Mouse (Mus musculus) gastrocnemius, adult 8-10 months (tissue): Measurements from ENCODE around the gene Lyz2. TPM values are rescaled to one million over a fixed set of nuclear protein-coding genes. Genes with fewer than 3 reads are reported as not detected.
"Not testable (repeated sequence)": the region's sequence is repeated elsewhere in the genome, so short reads cannot be mapped to it uniquely, and the experiment has no call there.

ENCODE experiments used
- DNase-seq, 2 experiments: peaks; one replicate each; pipeline ENCODE4 v3.0.0; 2022; ENCODE audit warnings: low spot score in 2 of 2
- total RNA-seq, 4 experiments: library from RNA; stranded (reverse); gene quantifications; 2 replicates each; pipeline ENCODE4 v1.2.4; 2022

Gene Lyz2
- total RNA-seq, 4 experiments from 2014 or later = 12.5 to 38.1 (median 25.6) TPM

- DNase-seq = no peak
Observed at GRCm38 (mm10) chr10:117284578-117285520, 2.7 kb upstream of the Lyz2 start.

- no peak for DNase-seq
Observed at GRCm38 (mm10) chr10:117283871-117284577, 1.9 kb upstream of the Lyz2 start.

- not testable (repeated sequence) for DNase-seq
Observed at GRCm38 (mm10) chr10:117283196-117283595, 1.1 kb upstream of the Lyz2 start.

DNA sequence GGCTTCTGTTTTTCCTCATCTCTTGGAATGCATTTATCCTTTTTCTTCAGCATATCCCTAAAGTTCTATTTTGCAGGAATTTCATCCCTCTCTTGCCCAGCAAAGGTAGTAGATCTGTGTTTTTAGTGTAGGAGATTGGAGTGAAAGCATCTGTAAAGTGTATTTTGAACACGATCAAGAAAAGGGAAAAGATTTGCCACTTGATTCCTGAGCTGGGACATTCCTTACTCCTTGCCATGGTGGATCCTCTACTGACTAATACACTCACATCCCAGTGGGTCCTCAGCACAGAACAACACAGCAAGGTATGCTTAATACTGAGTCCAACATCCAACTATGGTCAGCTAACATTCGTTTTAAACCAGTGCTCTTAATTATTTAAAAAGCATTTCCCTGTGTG lies 430 bp upstream of the Lyz2 start:
- DNase-seq = no peak

DNA sequence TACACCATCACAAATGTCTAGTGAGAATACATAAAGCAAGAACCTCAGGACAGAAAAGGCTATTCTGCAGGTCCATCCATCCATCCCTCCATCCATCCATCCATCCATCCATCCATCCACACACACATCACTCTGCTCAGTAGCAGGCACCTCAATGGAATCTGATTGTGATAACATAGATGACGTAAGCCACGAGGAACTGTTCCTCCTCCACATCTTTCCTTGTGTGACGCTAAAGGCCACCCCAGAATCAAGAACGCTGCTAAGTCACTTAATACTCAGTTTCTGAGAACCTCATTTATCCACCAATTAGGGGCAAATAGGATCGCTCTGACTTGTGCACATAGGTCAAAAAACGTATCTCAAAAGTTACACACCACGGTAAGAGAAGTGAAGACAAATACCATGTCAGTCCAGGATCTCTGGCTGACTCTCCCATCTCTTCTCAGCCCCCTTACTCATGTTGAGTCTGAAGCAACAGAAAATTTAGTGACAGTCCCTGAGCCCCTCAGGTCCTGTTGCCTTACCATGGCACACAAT lies 670 bp downstream of the Lyz2 start:
- no peak for DNase-seq

DNA sequence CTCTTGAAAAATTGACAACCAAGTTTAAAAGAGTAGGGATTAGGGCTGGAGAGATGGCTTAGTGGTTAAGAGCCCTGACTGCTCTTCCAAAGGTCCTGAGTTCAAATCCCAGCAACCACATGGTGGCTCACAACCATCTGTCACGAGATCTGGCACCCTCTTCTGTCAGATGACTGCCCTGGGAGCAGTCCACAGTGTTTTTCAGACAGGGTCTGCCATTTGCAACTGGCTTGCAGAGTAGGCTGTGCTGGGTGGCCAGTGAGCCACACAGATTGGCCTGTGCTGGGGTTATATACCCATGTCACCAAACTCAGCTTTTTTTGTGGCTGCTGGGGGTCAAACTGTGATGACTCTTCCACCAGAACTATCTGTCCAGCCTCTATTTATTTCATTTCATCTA lies 2.1 kb downstream of the Lyz2 start:
- DNase-seq = no peak

- DNase-seq = not testable (repeated sequence)
Observed at GRCm38 (mm10) chr10:117278510-117278909, 3.6 kb downstream of the Lyz2 start.

GRCm38 (mm10) chr10:117277779-117278178 lies 4.3 kb downstream of the Lyz2 start:
- not testable (repeated sequence) for DNase-seq

GRCm38 (mm10) chr10:117275681-117276369 lies 6.3 kb downstream of the Lyz2 start:
- DNase-seq = no peak

- DNase-seq = not testable (repeated sequence)
Observed at GRCm38 (mm10) chr10:117274645-117275044, 7.5 kb downstream of the Lyz2 start.

DNA sequence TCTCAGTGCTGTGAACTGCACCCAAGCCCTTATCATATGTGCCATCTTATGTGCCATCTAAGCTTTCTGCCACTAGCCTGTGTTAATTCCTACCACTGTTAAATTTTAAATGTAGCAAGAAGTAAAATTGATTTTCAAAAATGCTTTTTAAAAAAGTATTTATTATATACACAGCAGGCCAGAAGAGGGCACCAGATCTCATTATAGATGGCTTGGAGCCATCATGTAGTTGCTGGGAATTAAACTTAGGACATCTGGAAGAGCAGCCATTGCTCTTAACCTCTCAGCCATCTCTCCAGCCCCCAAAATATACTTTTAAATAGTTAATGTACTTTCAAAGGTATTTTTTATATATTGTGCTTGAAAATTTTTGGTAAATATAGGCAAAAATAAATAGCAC lies 10.1 kb downstream of the Lyz2 start:
- no peak for DNase-seq

DNA sequence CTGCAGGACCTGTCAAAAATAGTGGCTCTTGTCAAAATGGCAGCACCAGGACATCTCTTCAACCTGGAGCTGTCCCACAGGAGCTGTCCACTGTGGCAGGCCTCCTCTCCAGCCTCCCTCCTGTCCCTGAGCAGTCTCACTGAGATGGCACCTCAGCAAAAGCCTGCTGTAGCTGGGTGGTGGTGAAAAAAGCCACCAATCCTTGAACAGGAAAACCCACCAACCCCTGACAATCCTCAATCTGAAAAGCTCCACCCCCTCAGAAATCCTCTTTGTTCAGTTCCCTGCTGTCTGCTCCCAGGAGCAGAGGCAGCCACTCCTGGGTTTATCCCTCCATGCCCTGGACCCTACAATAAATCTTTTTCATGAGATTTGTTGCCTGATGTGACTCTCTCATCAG lies 22.3 kb downstream of the Lyz2 start:
- no peak for DNase-seq

- no peak for DNase-seq
Observed at GRCm38 (mm10) chr10:117238603-117239002, 43.5 kb downstream of the Lyz2 start, which contains the start of gene 9530003J23Rik. Gene 9530003J23Rik, minus strand, starts transcription at chr10:117238703.

- DNase-seq = no peak
Observed at GRCm38 (mm10) chr10:117235866-117236265, 46.3 kb downstream of the Lyz2 start.

- DNase-seq = no peak
Observed at GRCm38 (mm10) chr10:117234825-117235224, 47.3 kb downstream of the Lyz2 start.

- no peak for DNase-seq
Observed at GRCm38 (mm10) chr10:117229826-117230225, 52.3 kb downstream of the Lyz2 start.

Other genes with a start within 250 kb of the Lyz2 start
- gene Lrrc10, start 237.0 kb downstream of the Lyz2 start, total RNA-seq = under 1 TPM in 1 of 4 experiments, not detected in 3; 0.27 TPM
- 100 to 1,000 TPM; 109 to 146 (median 117) TPM for gene Cct2, start 218.5 kb downstream of the Lyz2 start, total RNA-seq
- 10 to 100 TPM in 1 of 4 experiments, 1 to 10 TPM in 3; 8.9 to 10.1 (median 9.4) TPM for gene Frs2, start 133.8 kb downstream of the Lyz2 start, total RNA-seq
- gene Yeats4, start 57.8 kb downstream of the Lyz2 start, total RNA-seq = 10 to 100 TPM; 13.4 to 15.6 (median 14.9) TPM
- gene 9530003J23Rik, start 43.6 kb downstream of the Lyz2 start, total RNA-seq = not detected
- 1 to 10 TPM; 1.5 to 4.6 (median 3.1) TPM for gene Lyz1, start 10.5 kb upstream of the Lyz2 start, total RNA-seq
- gene Cpsf6, start 97.7 kb upstream of the Lyz2 start, total RNA-seq = 10 to 100 TPM; 16.8 to 22.6 (median 18.5) TPM